Mouse (Mus musculus): ENCODE measurements around the gene Acot7. TPM values are rescaled to one million over a fixed set of nuclear protein-coding genes. Genes with fewer than 3 reads are reported as not detected.

Acot7 gene
- 10 to 100 TPM; 28.0 to 30.0 TPM for total RNA-seq (2023)

GRCm38 (mm10) chr4:152177537-152178343 is at the start of gene Acot7:
Gene Acot7, plus strand, starts transcription at chr4:152178134.

GRCm38 (mm10) chr4:152151966-152152544 is 25.9 kb upstream of the Acot7 start, which contains the start of gene Espn:
Gene Espn, minus strand, starts transcription at chr4:152152371.

GRCm38 (mm10) chr4:152158585-152159284 is 19.2 kb upstream of the Acot7 start, which contains the start of gene Hes2:
Gene Hes2, plus strand, starts transcription at chr4:152158867.

GRCm38 (mm10) chr4:152273621-152274236 is 95.8 kb downstream of the Acot7 start, which contains the start of gene Gpr153:
Gene Gpr153, plus strand, starts transcription at chr4:152274232.

GRCm38 (mm10) chr4:152291562-152291961 is 113.6 kb downstream of the Acot7 start, which contains the start of gene Hes3:
Gene Hes3, minus strand, starts transcription at chr4:152291662.

GRCm38 (mm10) chr4:152296874-152297861 is 119.2 kb downstream of the Acot7 start, which contains the start of gene Icmt:
Gene Icmt, plus strand, starts transcription at chr4:152297227.

GRCm38 (mm10) chr4:152318517-152319234 is 140.7 kb downstream of the Acot7 start, which contains the start of gene Rnf207:
Gene Rnf207, minus strand, starts transcription at chr4:152318993.

Other genes starting within 250 kb of the Acot7 start
- gene Dnajc11, start 244.4 kb upstream of the Acot7 start, total RNA-seq (2023) = 10 to 100 TPM; 34.5 to 39.1 TPM
- 10 to 100 TPM; 19.0 to 21.7 TPM for gene Thap3, start 189.1 kb upstream of the Acot7 start, total RNA-seq (2023)
- 1 to 10 TPM; 3.7 to 3.8 TPM for gene Phf13, start 181.9 kb upstream of the Acot7 start, total RNA-seq (2023)
- 1 to 10 TPM; 4.8 to 6.7 TPM for gene Klhl21, start 169.3 kb upstream of the Acot7 start, total RNA-seq (2023)
- gene Zbtb48, start 150.5 kb upstream of the Acot7 start, total RNA-seq (2023) = 10 to 100 TPM in 1 of 2 experiments, 1 to 10 TPM in 1; 7.7 to 13.9 TPM
- under 1 TPM; 0.15 to 0.60 TPM for gene Tas1r1, start 139.6 kb upstream of the Acot7 start, total RNA-seq (2023)
- gene Nol9, start 138.8 kb upstream of the Acot7 start, total RNA-seq (2023) = 10 to 100 TPM; 11.8 to 11.9 TPM
- gene Plekhg5, start 105.6 kb upstream of the Acot7 start, total RNA-seq (2023) = 1 to 10 TPM; 2.5 to 5.0 TPM
- gene Tnfrsf25, start 62.2 kb upstream of the Acot7 start, total RNA-seq (2023) = under 1 TPM; 0.22 to 0.38 TPM
- under 1 TPM; 0.24 to 0.50 TPM for gene Espn, start 25.8 kb upstream of the Acot7 start, total RNA-seq (2023)
- not detected for gene Hes2, start 19.3 kb upstream of the Acot7 start, total RNA-seq (2023)
- gene Gpr153, start 96.1 kb downstream of the Acot7 start, total RNA-seq (2023) = under 1 TPM; 0.35 TPM
- not detected for gene Hes3, start 113.5 kb downstream of the Acot7 start, total RNA-seq (2023)
- 10 to 100 TPM; 12.1 to 13.6 TPM for gene Icmt, start 119.1 kb downstream of the Acot7 start, total RNA-seq (2023)
- not detected for gene Rnf207, start 140.9 kb downstream of the Acot7 start, total RNA-seq (2023)
- gene Rpl22, start 147.6 kb downstream of the Acot7 start, total RNA-seq (2023) = 100 to 1,000 TPM; 304 to 327 TPM
- under 1 TPM in 1 of 2 experiments, not detected in 1; 0.04 TPM for gene Chd5, start 160.5 kb downstream of the Acot7 start, total RNA-seq (2023)